ENCODE assay signal across 22 mouse cellular contexts in the genomic region with DNA sequence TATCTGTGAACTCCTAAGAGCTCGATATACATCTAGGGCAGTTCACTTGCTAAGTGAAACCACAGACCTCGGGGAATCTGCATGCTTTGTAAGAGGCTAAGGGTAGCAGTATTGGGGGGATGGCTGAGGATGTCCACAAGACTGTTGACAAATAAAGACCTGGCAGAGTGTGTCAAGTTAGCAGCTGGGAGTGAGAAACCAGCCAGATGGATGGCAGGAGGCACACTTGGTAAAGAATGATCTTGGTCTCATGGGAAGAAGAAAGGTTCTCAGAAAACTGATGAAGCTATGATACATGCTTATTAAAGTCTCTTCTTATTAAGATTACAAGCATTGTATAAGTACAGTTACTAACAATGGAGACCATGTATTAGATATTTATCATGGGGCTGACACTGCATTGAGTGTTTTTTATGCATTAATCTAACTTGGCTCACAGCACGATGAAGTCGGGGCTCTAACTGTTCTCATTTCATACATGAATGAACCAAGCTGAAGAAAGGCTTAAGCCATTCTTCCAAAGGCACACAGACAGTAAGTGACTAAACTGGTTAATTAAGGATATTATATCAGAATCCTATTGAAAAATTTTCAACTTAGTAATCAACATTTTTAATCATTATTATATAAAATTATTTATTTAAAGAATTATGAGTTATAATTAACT. TPM values are rescaled to one million over a fixed set of nuclear protein-coding genes. Genes with fewer than 3 reads are reported as not detected.
DNase-seq lines count a peak whose midpoint lies in the region; ATAC-seq and TF ChIP-seq lines count a peak whose summit lies in the region.
"Had no signal": no experiment of that assay in that cellular context is flagged by ENCODE, and none has a peak within 500 bp of the region (broad histone marks: within the 10 kb centered on the region; RNA-seq: fewer than 3 reads in every experiment).

No protein-coding gene starts in this region.

- H3K36me3 ChIP-seq in hindbrain, embryonic 16.5 days (ENCODE audit: control insufficient read depth, insufficient read depth, low read length) = no peaks in the 10 kb centered on the region
- no peaks in the 10 kb centered on the region for H3K36me3 ChIP-seq in hindbrain, embryonic 12.5 days
- H3K36me3 ChIP-seq in midbrain, embryonic 14.5 days (ENCODE audit: control insufficient read depth, insufficient read depth, low read length) = no peaks in the 10 kb centered on the region
- H3K36me3 ChIP-seq in midbrain, embryonic 16.5 days (ENCODE audit: control insufficient read depth, insufficient read depth, low read length) = no peaks in the 10 kb centered on the region
- H3K36me3 ChIP-seq: embryonic facial prominence, embryonic 12.5 days; embryonic facial prominence, embryonic 15.5 days had no signal

- no peak overlapping the region for H3K9ac ChIP-seq in hindbrain, embryonic 16.5 days (ENCODE audit: low read depth, low read length)
- no peak overlapping the region for H3K9ac ChIP-seq in hindbrain, embryonic 12.5 days
- no peak overlapping the region for H3K9ac ChIP-seq in midbrain, embryonic 14.5 days (replicated peaks; ENCODE audit: low read length)
- no peak overlapping the region for H3K9ac ChIP-seq in midbrain, embryonic 16.5 days (ENCODE audit: low read depth, low read length)
- H3K9ac ChIP-seq: embryonic facial prominence, embryonic 12.5 days; embryonic facial prominence, embryonic 15.5 days; forebrain, postnatal 0 days had no signal

- H3K4me1 ChIP-seq in hindbrain, embryonic 16.5 days (ENCODE audit: control insufficient read depth, insufficient read depth, low read depth, low read length) = no peaks in the 10 kb centered on the region
- no peaks in the 10 kb centered on the region for H3K4me1 ChIP-seq in hindbrain, embryonic 12.5 days
- no peaks in the 10 kb centered on the region for H3K4me1 ChIP-seq in midbrain, embryonic 14.5 days (ENCODE audit: control insufficient read depth, insufficient read depth, low read length)
- no peaks in the 10 kb centered on the region for H3K4me1 ChIP-seq in midbrain, embryonic 16.5 days (ENCODE audit: control insufficient read depth, insufficient read depth, low read length)
- H3K4me1 ChIP-seq: embryonic facial prominence, embryonic 12.5 days; embryonic facial prominence, embryonic 15.5 days had no signal

- no peak overlapping the region for H3K4me3 ChIP-seq in hindbrain, embryonic 16.5 days (ENCODE audit: low read length)
- no peak overlapping the region for H3K4me3 ChIP-seq in hindbrain, embryonic 12.5 days
- no peak overlapping the region for H3K4me3 ChIP-seq in midbrain, embryonic 14.5 days (replicated peaks; ENCODE audit: low read depth, low read length)
- H3K4me3 ChIP-seq in midbrain, embryonic 16.5 days (ENCODE audit: low read depth, low read length) = no peak overlapping the region
- H3K4me3 ChIP-seq: embryonic facial prominence, embryonic 12.5 days; embryonic facial prominence, embryonic 15.5 days; gastrocnemius, adult 2 months had no signal

- H3K27me3 ChIP-seq in hindbrain, embryonic 16.5 days (replicated peaks; ENCODE audit: control insufficient read depth, insufficient read depth, low read length) = no peaks in the 10 kb centered on the region
- H3K27me3 ChIP-seq in hindbrain, embryonic 12.5 days = no peaks in the 10 kb centered on the region
- no peaks in the 10 kb centered on the region for H3K27me3 ChIP-seq in midbrain, embryonic 14.5 days (ENCODE audit: control insufficient read depth, insufficient read depth, low read length)
- no peaks in the 10 kb centered on the region for H3K27me3 ChIP-seq in midbrain, embryonic 16.5 days (ENCODE audit: control insufficient read depth, insufficient read depth, low read depth, low read length)
- H3K27me3 ChIP-seq: embryonic facial prominence, embryonic 12.5 days; embryonic facial prominence, embryonic 15.5 days had no signal

- 56% methylated on average over 4 of the region's 4 CpGs for WGBS in hindbrain, embryonic 16.5 days
- 68% methylated on average over 4 of the region's 4 CpGs for WGBS in hindbrain, embryonic 12.5 days
- 65% methylated on average over 4 of the region's 4 CpGs for WGBS in midbrain, embryonic 14.5 days
- WGBS in midbrain, embryonic 16.5 days = 60% methylated on average over 4 of the region's 4 CpGs

- no peak overlapping the region for H3K27ac ChIP-seq in hindbrain, embryonic 16.5 days (ENCODE audit: low read depth, low read length)
- no peak overlapping the region for H3K27ac ChIP-seq in hindbrain, embryonic 12.5 days
- no peak overlapping the region for H3K27ac ChIP-seq in midbrain, embryonic 14.5 days (replicated peaks; ENCODE audit: low read depth, low read length)
- H3K27ac ChIP-seq in midbrain, embryonic 16.5 days (ENCODE audit: low read length) = no peak overlapping the region
- H3K27ac ChIP-seq: embryonic facial prominence, embryonic 12.5 days; embryonic facial prominence, embryonic 15.5 days; gastrocnemius, adult 2 months had no signal

- TF ChIP-seq CTCF in brain, embryonic 14.5 days (IDR thresholded peaks at IDR 0.05; ENCODE audit: borderline replicate concordance, extremely low read depth, insufficient read depth, insufficient read length) = no peak

- peak; percentile 87 for ATAC-seq in hindbrain, embryonic 16.5 days
- ATAC-seq in hindbrain, embryonic 12.5 days (ENCODE audit: low FRiP score) = no peak
- no peak for ATAC-seq in midbrain, embryonic 14.5 days (ENCODE audit: low FRiP score, low TSS enrichment)
- ATAC-seq in midbrain, embryonic 16.5 days = no peak
- ATAC-seq: activated CD4-positive, CD25-positive, alpha-beta regulatory T cell, adult 4 months; CD4-positive, CD25-positive, alpha-beta regulatory T cell, adult 4 months; forebrain, embryonic 14.5 days; forebrain, postnatal 0 days; inflammation-experienced regulatory T-cells, adult 6 months; intestine, embryonic 16.5 days had no signal

- no peaks in the 10 kb centered on the region for H3K9me3 ChIP-seq in hindbrain, embryonic 16.5 days (ENCODE audit: control insufficient read depth, low read length)
- H3K9me3 ChIP-seq in hindbrain, embryonic 12.5 days (replicated peaks) = no peaks in the 10 kb centered on the region
- no peaks in the 10 kb centered on the region for H3K9me3 ChIP-seq in midbrain, embryonic 14.5 days (ENCODE audit: control insufficient read depth, low read length)
- no peaks in the 10 kb centered on the region for H3K9me3 ChIP-seq in midbrain, embryonic 16.5 days (replicated peaks; ENCODE audit: control insufficient read depth, low read length, poor library complexity, severe bottlenecking)
- H3K9me3 ChIP-seq: embryonic facial prominence, embryonic 12.5 days; embryonic facial prominence, embryonic 15.5 days had no signal

- TF ChIP-seq POLR2A in brain, embryonic 14.5 days (IDR thresholded peaks at IDR 0.05; ENCODE audit: borderline replicate concordance, extremely low read depth, insufficient read depth, insufficient read length, poor library complexity, severe bottlenecking) = no peak

- no peak overlapping the region for H3K4me2 ChIP-seq in hindbrain, embryonic 16.5 days (ENCODE audit: low read length)
- no peak overlapping the region for H3K4me2 ChIP-seq in hindbrain, embryonic 12.5 days (replicated peaks)
- no peak overlapping the region for H3K4me2 ChIP-seq in midbrain, embryonic 14.5 days (ENCODE audit: low read length)
- no peak overlapping the region for H3K4me2 ChIP-seq in midbrain, embryonic 16.5 days (ENCODE audit: low read length)
- H3K4me2 ChIP-seq: embryonic facial prominence, embryonic 12.5 days; embryonic facial prominence, embryonic 15.5 days; heart, embryonic 11.5 days had no signal

- DNase-seq in cerebellum, postnatal 14 days = peak; percentile 21 to 37
- no peak for DNase-seq in cerebellum, adult 18-20 months
- peak; percentile 9 for DNase-seq in midbrain, embryonic 14.5 days
- peak; percentile 20 for DNase-seq in brain, embryonic 14.5 days (ENCODE audit: low read depth)
- DNase-seq: adrenal gland, adult 8-10 months; adrenal gland, postnatal 25 days; cerebellum, adult 8-10 months; forebrain, postnatal 0 days; gastrocnemius, adult 2 months; gastrocnemius, postnatal 14 days; kidney, adult 18-20 months had no signal

RNA-seq across cellular contexts. Expression of a gene that starts 30.8 kb away (rescaled TPM):
- 11.7 and 13.6 TPM in 2 replicates for polyA plus RNA-seq in hindbrain, embryonic 16.5 days (2015; fragmentation: Nextera tagmentation; extraction: Ambion mirVana)
- 3.0 and 3.5 TPM in 2 replicates for polyA plus RNA-seq in hindbrain, embryonic 12.5 days (2016; fragmentation: Nextera tagmentation; extraction: Ambion mirVana)
- polyA plus RNA-seq in midbrain, embryonic 14.5 days (2014; fragmentation: Nextera tagmentation; extraction: Ambion mirVana) = 13.1 and 14.4 TPM in 2 replicates
- polyA plus RNA-seq in midbrain, embryonic 16.5 days (2015; fragmentation: Nextera tagmentation; extraction: Ambion mirVana) = 17.4 and 18.7 TPM in 2 replicates
- 10.4 and 20.5 TPM in 2 replicates for polyA plus RNA-seq in brain, embryonic 14.5 days (2012; rRNA removed)

Comparison
In these comparisons a context has a peak if more than half of its experiments do, and no peak if none do; other contexts are left out.
1. DNase-seq: peak in cerebellum, postnatal 14 days (2 of 2), midbrain, embryonic 14.5 days (single experiment) and brain, embryonic 14.5 days (single experiment); none in cerebellum, adult 18-20 months (0 of 2).